13 mouse cellular contexts compared by ENCODE assay signal in genomic region chr6:147752301-147752700, GRCm38 (mm10).
DNase-seq lines count a peak whose midpoint lies in the region; ATAC-seq and TF ChIP-seq lines count a peak whose summit lies in the region.
"Had no signal": no experiment of that assay in that cellular context is flagged by ENCODE, and none has a peak within 500 bp of the region (broad histone marks: within the 10 kb centered on the region; RNA-seq: fewer than 3 reads in every experiment).

No protein-coding gene starts in this region.

- ATAC-seq in liver, embryonic 14.5 days (ENCODE audit: insufficient read depth), result peak; percentile 15; the same call in 1 of the 2 replicates
- no peak for ATAC-seq in liver, embryonic 12.5 days
- peak; percentile 68 for ATAC-seq in heart, embryonic 11.5 days (replicated peaks; ENCODE audit: insufficient number of reproducible peaks, low FRiP score, low TSS enrichment)
- no peak for ATAC-seq in erythroblast, adult 5-6 weeks (replicated peaks; ENCODE audit: low FRiP score, poor library complexity, severe bottlenecking)
- ATAC-seq in cerebellum, adult (ENCODE audit: insufficient number of reproducible peaks, low FRiP score, low TSS enrichment), result no peak
- ATAC-seq: midbrain, embryonic 13.5 days had no signal

- TF ChIP-seq EP300 in liver, embryonic 14.5 days (IDR thresholded peaks at IDR 0.05; ENCODE audit: low read depth), result no peak

- H3K27ac ChIP-seq in liver, embryonic 14.5 days, result no peak overlapping the region
- H3K27ac ChIP-seq in liver, embryonic 12.5 days, result no peak overlapping the region
- H3K27ac ChIP-seq in heart, embryonic 11.5 days (ENCODE audit: low read depth, low read length), result peak overlapping the region; percentile 35; the same call in 1 of the 2 replicates
- H3K27ac ChIP-seq: forebrain, embryonic 10.5 days; hindbrain, embryonic 10.5 days; midbrain, embryonic 13.5 days; stomach, embryonic 15.5 days had no signal

- H3K27me3 ChIP-seq in liver, embryonic 14.5 days (ENCODE audit: control insufficient read depth, insufficient read depth, low read length), result no peaks in the 10 kb centered on the region
- H3K27me3 ChIP-seq in liver, embryonic 12.5 days (replicated peaks), result no peaks in the 10 kb centered on the region
- no peaks in the 10 kb centered on the region for H3K27me3 ChIP-seq in heart, embryonic 11.5 days (ENCODE audit: control insufficient read depth, insufficient read depth, low read length)
- H3K27me3 ChIP-seq: midbrain, embryonic 13.5 days; stomach, embryonic 15.5 days had no signal

- H3K36me3 ChIP-seq in liver, embryonic 14.5 days (replicated peaks; ENCODE audit: control insufficient read depth, insufficient read depth, low read depth), result no peaks in the 10 kb centered on the region
- no peaks in the 10 kb centered on the region for H3K36me3 ChIP-seq in liver, embryonic 12.5 days
- no peaks in the 10 kb centered on the region for H3K36me3 ChIP-seq in heart, embryonic 11.5 days (ENCODE audit: control insufficient read depth, insufficient read depth, low read length)
- H3K36me3 ChIP-seq: forebrain, embryonic 10.5 days; hindbrain, embryonic 10.5 days; midbrain, embryonic 13.5 days; stomach, embryonic 15.5 days had no signal

- H3K9me3 ChIP-seq in liver, embryonic 14.5 days (ENCODE audit: control insufficient read depth, low read length), result no peaks in the 10 kb centered on the region
- no peaks in the 10 kb centered on the region for H3K9me3 ChIP-seq in liver, embryonic 12.5 days (replicated peaks)
- H3K9me3 ChIP-seq in heart, embryonic 11.5 days (replicated peaks; ENCODE audit: control insufficient read depth, low read length), result no peaks in the 10 kb centered on the region
- H3K9me3 ChIP-seq: forebrain, embryonic 10.5 days; hindbrain, embryonic 10.5 days; midbrain, embryonic 13.5 days; stomach, embryonic 15.5 days had no signal

- H3K9ac ChIP-seq in liver, embryonic 14.5 days (replicated peaks), result no peak overlapping the region
- no peak overlapping the region for H3K9ac ChIP-seq in liver, embryonic 12.5 days
- no peak overlapping the region for H3K9ac ChIP-seq in heart, embryonic 11.5 days (ENCODE audit: low read depth, low read length)
- H3K9ac ChIP-seq: midbrain, embryonic 13.5 days; stomach, embryonic 15.5 days had no signal

- no peak overlapping the region for H3K4me2 ChIP-seq in liver, embryonic 14.5 days (ENCODE audit: low read depth)
- H3K4me2 ChIP-seq in liver, embryonic 12.5 days, result no peak overlapping the region
- H3K4me2 ChIP-seq in heart, embryonic 11.5 days, result no peak overlapping the region
- H3K4me2 ChIP-seq: midbrain, embryonic 13.5 days; stomach, embryonic 15.5 days had no signal

- no peak overlapping the region for H3K4me3 ChIP-seq in liver, embryonic 14.5 days (ENCODE audit: insufficient read depth in 1 of 2, low read depth in 2 of 2, low read length in 2 of 2)
- H3K4me3 ChIP-seq in liver, embryonic 12.5 days, result no peak overlapping the region
- H3K4me3 ChIP-seq in heart, embryonic 11.5 days (ENCODE audit: low read depth, low read length), result no peak overlapping the region
- H3K4me3 ChIP-seq: forebrain, embryonic 10.5 days; hindbrain, embryonic 10.5 days; midbrain, embryonic 13.5 days; stomach, embryonic 15.5 days had no signal

- no peaks in the 10 kb centered on the region for H3K4me1 ChIP-seq in liver, embryonic 14.5 days (replicated peaks; ENCODE audit: control insufficient read depth in 2 of 2, insufficient read depth in 2 of 2, low read length in 1 of 2)
- no peaks in the 10 kb centered on the region for H3K4me1 ChIP-seq in liver, embryonic 12.5 days
- peaks cover 6% of the 10 kb centered on the region for H3K4me1 ChIP-seq in heart, embryonic 11.5 days (ENCODE audit: control insufficient read depth, insufficient read depth, low read length)
- H3K4me1 ChIP-seq: forebrain, embryonic 10.5 days; hindbrain, embryonic 10.5 days; midbrain, embryonic 13.5 days; stomach, embryonic 15.5 days had no signal

- no peak for TF ChIP-seq CTCF in liver, embryonic 14.5 days (IDR thresholded peaks at IDR 0.05; ENCODE audit: low read depth)

- DNase-seq in liver, embryonic 14.5 days (ENCODE audit: low read depth in 3 of 3, low spot score in 3 of 3), result no peak
- DNase-seq in kidney, adult 8-10 months, result peak; percentile 6 to 41
- DNase-seq in lung, postnatal 36 days, result peak; percentile 60
- no peak for DNase-seq in layer of hippocampus, adult 11-12 months (ENCODE audit: low spot score)
- DNase-seq: cerebellum, adult 11-12 months had no signal

- WGBS in liver, embryonic 14.5 days (ENCODE audit: insufficient replicate concordance), result 29% methylated on average over 2 of the region's 2 CpGs
- WGBS in liver, embryonic 12.5 days (ENCODE audit: insufficient replicate concordance), result 23% methylated on average over 2 of the region's 2 CpGs
- WGBS in heart, embryonic 11.5 days (ENCODE audit: insufficient replicate concordance), result 37% methylated on average over 2 of the region's 2 CpGs

Comparison
In these comparisons a context has a peak if more than half of its experiments do, and no peak if none do; other contexts are left out.
1. ATAC-seq: peak in liver, embryonic 14.5 days (single experiment) and heart, embryonic 11.5 days (single experiment); none in liver, embryonic 12.5 days (single experiment), erythroblast, adult 5-6 weeks (single experiment) and cerebellum, adult (single experiment).
2. DNase-seq: peak in kidney, adult 8-10 months (2 of 2) and lung, postnatal 36 days (single experiment); none in liver, embryonic 14.5 days (0 of 3) and layer of hippocampus, adult 11-12 months (single experiment).